Mouse (Mus musculus) kidney, adult 2 months (tissue): ENCODE results near the gene Crhr2.

ENCODE experiments used
- CTCF ChIP-seq: fragments of 200-500 bp; conservative IDR thresholded peaks from 2 replicates; pipeline ENCODE4 v1.5.1; 2011; ENCODE audit warnings: low read depth, mild to moderate bottlenecking, control low read depth, low read length, moderate library complexity, mixed read lengths; ENCODE audit not compliant: insufficient read depth, insufficient read length
- POLR2A ChIP-seq: fragments of 200-500 bp; IDR thresholded peaks from one replicate; pipeline ENCODE4 v1.6.1; 2011; ENCODE audit warnings: low read depth, low read length, control low read depth

DNA sequence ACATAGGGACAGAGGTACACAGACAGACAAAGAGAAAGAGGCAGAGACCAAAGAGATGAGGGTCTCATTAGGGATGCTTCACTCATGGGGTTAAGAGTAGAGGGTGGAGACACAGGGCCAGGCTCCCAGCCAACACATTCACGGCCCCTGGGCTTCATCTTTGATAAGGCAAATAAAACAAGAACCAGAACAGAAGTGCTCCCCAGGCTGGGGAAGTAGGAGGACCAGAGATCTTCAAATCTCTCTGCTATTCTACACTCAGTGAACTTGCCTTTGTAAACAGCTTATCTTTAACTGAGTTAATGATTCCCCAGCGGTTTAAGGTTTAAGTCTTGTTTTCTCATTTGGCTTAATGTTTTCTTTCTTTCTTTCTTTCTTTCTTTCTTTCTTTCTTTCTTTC, 42.6 kb upstream of the Crhr2 start:
- TF ChIP-seq POLR2A (no peak), CTCF (no peak)
